Mouse (Mus musculus) v-Abl transformed pro-B cells (cell line): Measurements from ENCODE around the gene Col4a3bp.

Source experiments
- in situ Hi-C, 2 experiments: fragments of 400-800 bp; cut with MboI; formaldehyde crosslinking; loops; one replicate each; pipeline ENCODE4 v1.15.1; 2025; ENCODE audit not compliant: unreplicated experiment in 2 of 2

Gene Col4a3bp

GRCm38 (mm10) chr13:96673817-96674216 is 131.4 kb downstream of the Col4a3bp start:
- in situ Hi-C loops = loop anchor here (10.0 to 25.0 kb wide), 5 partner anchors 313 to 1588 kb away; partner anchors contain the start of genes Ankra2 (in 2 of the 2), Utp15 (in 2 of the 2), Gfm2 (in 1 of the 2) and Nsa2 (in 1 of the 2)

- in situ Hi-C loops = loop anchor here in 1 of 2 experiments (10.0 kb wide), 1 partner anchor 529 kb away; no protein-coding TSS in a partner anchor
Measured at GRCm38 (mm10) chr13:96675756-96676155, 133.3 kb downstream of the Col4a3bp start.

- in situ Hi-C loops = loop anchor here in 1 of 2 experiments (10.0 kb wide), 1 partner anchor 528 kb away; no protein-coding TSS in a partner anchor
Measured at GRCm38 (mm10) chr13:96677071-96677470, 134.7 kb downstream of the Col4a3bp start.

GRCm38 (mm10) chr13:96678616-96679015 is 136.2 kb downstream of the Col4a3bp start:
- in situ Hi-C loops = loop anchor here in 1 of 2 experiments (10.0 kb wide), 1 partner anchor 526 kb away; no protein-coding TSS in a partner anchor

- in situ Hi-C loops = no loop called here
Measured at GRCm38 (mm10) chr13:96680163-96681087, 138.0 kb downstream of the Col4a3bp start.

- in situ Hi-C loops = no loop called here
Measured at GRCm38 (mm10) chr13:96681088-96681620, 138.7 kb downstream of the Col4a3bp start.

GRCm38 (mm10) chr13:96684779-96685178 is 142.4 kb downstream of the Col4a3bp start:
- in situ Hi-C loops = no loop called here

- in situ Hi-C loops = no loop called here
Measured at GRCm38 (mm10) chr13:96687261-96687660, 144.8 kb downstream of the Col4a3bp start.
